Mouse (Mus musculus) thymus, adult 2 months (tissue): Measurements from ENCODE around the gene Slk.

Experiments
- CTCF ChIP-seq: fragments of 200-500 bp; IDR thresholded peaks from 2 replicates; pipeline ENCODE4 v1.5.1; 2012; ENCODE audit warnings: mild to moderate bottlenecking, control low read depth, low read length, moderate library complexity, borderline replicate concordance; ENCODE audit not compliant: control insufficient read depth, poor library complexity, insufficient read depth; ENCODE audit errors: extremely low read depth
- POLR2A ChIP-seq: fragments of 200-500 bp; IDR thresholded peaks from 2 replicates; pipeline ENCODE4 v1.6.1; 2012; ENCODE audit warnings: mild to moderate bottlenecking, low read length, control low read depth, moderate library complexity; ENCODE audit not compliant: control insufficient read depth, poor library complexity, insufficient read depth; ENCODE audit errors: extremely low read depth

GRCm38 (mm10) chr19:47573718-47574117 lies 5.8 kb upstream of the Slk start:
- no peak for TF ChIP-seq CTCF
- no peak for TF ChIP-seq POLR2A
